Mouse (Mus musculus): ENCODE data around the gene Dbn1.

The Dbn1 gene

GRCm38 (mm10) chr13:55510668-55511491, 23.0 kb upstream of the Dbn1 start:
- peak; percentile 50 for DNase-seq (ENCODE audit: low read depth, low spot score)

GRCm38 (mm10) chr13:55510332-55510667, 22.4 kb upstream of the Dbn1 start:
- no peak for DNase-seq (ENCODE audit: low read depth, low spot score)

- DNase-seq (ENCODE audit: low read depth, low spot score) = no peak
These were observed 20.6 kb upstream of the Dbn1 start for GRCm38 (mm10) chr13:55508531-55508930.

- no peak for DNase-seq (ENCODE audit: low read depth, low spot score)
These were observed 20.0 kb upstream of the Dbn1 start for GRCm38 (mm10) chr13:55507877-55508276.

DNA sequence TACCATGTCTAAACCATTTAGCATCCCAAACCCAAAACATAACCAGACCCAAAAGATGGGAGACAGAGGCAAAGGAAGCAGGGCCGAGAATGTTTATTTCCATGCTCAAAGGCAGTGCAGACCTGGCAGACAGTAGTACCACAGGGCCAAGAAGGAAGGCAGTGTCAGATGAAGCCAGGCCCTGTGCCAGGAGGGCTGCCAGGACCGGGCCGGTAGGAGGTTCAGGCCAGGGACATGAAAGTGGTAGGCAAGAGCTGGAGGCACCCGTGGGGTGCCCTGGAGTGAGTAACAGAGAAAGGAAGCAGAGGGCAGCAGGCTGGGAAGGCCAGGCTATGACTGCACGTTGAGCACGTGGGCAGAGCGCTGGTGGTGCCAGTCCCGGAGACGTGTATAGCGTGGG, 18.8 kb upstream of the Dbn1 start:
- no peak for DNase-seq (ENCODE audit: low read depth, low spot score)

DNA sequence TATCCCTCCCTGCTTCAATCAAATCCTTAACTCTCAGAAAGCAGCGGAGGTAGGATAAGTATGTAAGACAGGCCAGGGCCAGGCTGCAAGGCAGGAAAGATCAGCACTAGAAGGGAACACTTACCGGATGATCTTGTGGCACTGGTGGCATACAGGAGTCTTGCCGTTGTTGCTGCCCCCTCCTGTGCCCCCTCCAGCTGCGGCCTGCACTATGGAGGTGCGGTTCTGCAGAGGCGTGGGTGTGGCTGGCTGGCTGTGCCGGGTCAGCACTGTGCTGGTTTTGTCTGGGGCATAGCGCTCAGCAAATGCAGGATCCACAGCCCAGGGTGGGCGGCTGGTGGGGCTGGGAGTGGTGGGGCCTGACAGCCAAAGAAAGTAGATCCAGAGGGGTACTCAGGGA, 17.9 kb upstream of the Dbn1 start:
- no peak for DNase-seq (ENCODE audit: low read depth, low spot score)

- DNase-seq (ENCODE audit: low read depth, low spot score) = no peak
These were observed 16.5 kb upstream of the Dbn1 start for GRCm38 (mm10) chr13:55504390-55504789.

DNA sequence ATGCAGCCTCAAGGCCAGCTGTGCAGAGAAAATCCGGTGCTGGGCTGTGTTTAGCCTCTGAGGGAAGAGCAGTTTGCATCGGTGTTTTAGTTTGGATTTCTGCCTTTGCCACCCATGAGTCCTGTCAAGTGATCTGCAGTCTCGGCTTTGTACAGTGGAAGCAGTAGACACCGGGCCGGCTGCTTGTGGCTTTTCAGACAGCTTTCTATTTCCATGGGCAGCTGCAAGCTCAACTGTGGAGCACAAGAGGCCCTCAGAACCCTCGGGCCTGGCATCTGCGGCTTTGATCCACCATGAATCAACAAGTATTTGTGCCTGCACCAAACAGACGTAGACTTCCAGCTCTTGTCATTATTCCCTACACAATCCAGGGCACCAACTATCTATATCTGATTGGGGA, 14.5 kb upstream of the Dbn1 start:
- no peak for DNase-seq (ENCODE audit: low read depth, low spot score)

GRCm38 (mm10) chr13:55500575-55500974, 12.7 kb upstream of the Dbn1 start:
- no peak for DNase-seq (ENCODE audit: low read depth, low spot score)

DNA sequence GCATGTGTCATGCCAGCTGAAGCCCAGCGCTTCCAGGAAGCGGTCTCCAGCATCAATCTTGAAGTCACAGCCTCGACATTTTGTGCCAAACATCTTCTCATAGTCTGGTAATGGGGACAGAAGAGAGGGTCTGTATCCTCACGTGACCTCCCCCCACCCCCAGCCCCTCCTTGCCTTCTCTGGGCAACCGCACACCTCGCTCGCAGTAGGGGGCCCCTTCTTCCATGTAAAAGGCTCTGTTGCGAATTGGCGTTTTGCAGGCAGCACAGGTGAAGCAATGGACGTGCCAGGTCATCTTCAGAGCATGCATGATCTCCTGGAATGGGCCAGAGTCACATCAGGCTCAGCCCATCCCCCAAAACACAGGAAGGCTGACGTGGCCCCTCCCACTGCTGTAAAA, 11.0 kb upstream of the Dbn1 start:
- no peak for DNase-seq (ENCODE audit: low read depth, low spot score)

- DNase-seq (ENCODE audit: low read depth, low spot score) = no peak
These were observed 8.8 kb upstream of the Dbn1 start for GRCm38 (mm10) chr13:55496661-55497060.

- no peak for DNase-seq (ENCODE audit: low read depth, low spot score)
These were observed 7.8 kb upstream of the Dbn1 start for GRCm38 (mm10) chr13:55495702-55496101.

- peak; percentile 94 for DNase-seq (ENCODE audit: low read depth, low spot score)
These were observed 7.1 kb upstream of the Dbn1 start for GRCm38 (mm10) chr13:55494883-55495621.

DNA sequence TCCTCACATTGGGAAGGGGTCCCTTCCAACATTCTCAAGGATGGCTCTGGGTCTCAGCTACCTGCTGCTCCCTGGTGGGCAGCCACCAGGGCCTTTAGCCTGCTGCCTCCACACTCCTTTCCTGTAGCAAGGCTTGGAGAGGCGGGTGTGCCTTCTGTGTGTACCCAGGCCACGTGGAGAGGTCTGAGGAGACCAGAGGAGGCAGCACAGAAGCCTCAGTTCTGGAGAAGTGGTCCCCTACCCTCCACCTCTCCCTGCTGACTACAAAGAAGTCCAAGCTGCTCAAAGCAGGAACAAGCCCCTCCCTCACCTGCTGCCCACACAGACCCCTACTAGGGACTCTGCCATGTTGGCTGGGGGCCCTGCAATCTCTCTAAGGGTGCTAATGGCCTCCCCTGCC, 6.3 kb upstream of the Dbn1 start:
- DNase-seq (ENCODE audit: low read depth, low spot score) = no peak

DNA sequence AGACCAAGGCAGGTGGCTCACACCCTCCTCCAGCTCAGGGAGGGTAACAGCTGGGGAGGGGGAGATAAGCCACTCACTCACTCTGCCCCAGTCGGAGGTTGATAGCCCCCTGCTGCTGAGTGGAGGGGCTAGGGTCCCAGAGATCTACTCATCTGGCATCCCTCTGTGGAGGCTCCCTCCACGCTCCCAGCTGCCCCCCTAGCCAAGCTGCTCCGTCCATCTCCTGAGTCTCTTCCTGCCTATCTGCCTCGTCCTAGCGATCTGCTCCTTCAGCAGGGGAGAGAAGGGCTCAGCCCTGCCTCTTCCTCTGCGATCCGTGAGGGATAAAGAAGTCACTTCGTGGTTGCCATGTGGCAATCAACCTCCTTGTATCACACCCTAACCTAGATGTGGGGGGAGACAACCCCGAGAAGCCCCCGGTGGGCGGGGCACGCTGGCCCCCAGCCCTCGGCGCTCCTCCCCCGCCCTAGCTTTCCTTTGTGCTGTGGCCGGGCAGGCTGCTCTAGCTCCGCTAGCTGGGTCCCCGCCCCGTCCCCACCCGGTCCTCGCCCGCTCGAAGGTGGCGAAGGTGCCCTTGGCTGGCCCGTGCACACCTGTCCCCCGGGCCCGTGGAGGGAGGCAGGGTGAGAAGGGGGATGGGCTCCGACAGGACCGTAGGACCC, 864 bp downstream of the Dbn1 start:
- peak; percentile 42 for DNase-seq (ENCODE audit: low read depth, low spot score)

DNA sequence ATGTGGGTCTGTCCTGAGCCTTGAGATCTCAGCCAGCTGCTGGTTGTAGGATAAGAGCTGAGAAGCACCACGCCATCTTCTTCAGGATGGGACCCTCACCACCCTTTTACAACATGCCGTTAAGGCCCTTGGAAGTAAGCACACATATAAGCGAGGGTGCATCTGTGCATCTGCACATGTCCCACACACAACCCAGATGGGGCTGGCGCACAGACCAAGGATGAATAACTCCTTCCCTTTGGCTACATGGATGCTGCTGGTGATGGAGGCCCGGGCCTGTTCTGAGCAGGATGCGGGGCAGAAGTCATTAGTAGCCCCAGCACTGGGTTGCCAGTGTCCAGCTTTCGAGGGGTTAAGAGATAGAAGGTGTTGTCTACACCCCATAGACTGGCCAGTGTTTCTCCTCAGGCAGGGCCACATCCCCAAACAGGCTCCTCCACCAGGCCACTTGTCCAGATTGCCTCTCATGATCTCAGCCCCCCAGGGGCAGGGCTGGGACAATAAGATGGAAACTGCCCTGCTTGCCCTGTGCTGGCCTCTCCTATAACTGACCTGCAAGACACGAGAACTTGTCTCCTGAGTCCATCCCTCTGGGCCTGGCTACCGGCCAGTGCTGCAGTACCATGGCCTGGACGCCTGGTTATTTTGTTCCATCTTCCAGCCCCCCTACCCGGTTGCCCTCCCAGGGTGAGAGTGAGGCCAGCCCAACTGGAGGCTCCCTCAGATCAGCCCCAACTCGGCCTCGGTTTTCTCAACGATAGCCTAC, 1.7 kb downstream of the Dbn1 start:
- DNase-seq (ENCODE audit: low read depth, low spot score) = peak; percentile 54

DNA sequence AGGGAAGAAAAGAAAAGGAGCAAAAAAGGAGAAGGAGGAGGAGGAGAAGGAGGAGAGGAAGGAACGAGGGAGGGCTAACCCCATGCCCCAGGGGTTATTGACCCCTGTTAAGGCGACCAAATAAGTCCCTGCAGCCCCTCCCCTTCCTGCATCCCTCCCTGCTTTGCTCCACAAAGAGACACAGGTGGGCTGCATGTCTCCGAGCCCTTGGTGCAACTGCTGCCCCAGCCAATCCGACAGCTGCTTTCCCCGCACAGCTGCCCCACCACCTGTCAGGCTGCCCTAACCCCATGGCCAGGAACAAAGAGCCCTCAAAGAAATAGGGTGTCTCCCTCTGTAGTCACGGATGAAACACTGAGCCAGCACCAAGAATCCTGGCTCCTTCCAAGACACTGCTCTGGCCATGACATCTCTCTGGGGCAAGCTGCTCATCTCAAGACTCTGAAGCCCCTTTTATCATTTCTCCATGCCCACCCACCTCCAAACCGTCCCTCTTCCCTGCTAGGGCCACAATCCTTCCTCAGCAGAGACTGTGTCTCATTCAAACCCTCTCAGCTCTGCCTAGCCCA, 3.3 kb downstream of the Dbn1 start:
- DNase-seq (ENCODE audit: low read depth, low spot score) = no peak

- DNase-seq (ENCODE audit: low read depth, low spot score) = peak; percentile 96
These were observed 4.3 kb downstream of the Dbn1 start for GRCm38 (mm10) chr13:55483593-55483992.

GRCm38 (mm10) chr13:55483071-55483470, 4.8 kb downstream of the Dbn1 start:
- DNase-seq (ENCODE audit: low read depth, low spot score) = no peak

- DNase-seq (ENCODE audit: low read depth, low spot score) = no peak
These were observed 5.4 kb downstream of the Dbn1 start for GRCm38 (mm10) chr13:55482542-55482941.

DNA sequence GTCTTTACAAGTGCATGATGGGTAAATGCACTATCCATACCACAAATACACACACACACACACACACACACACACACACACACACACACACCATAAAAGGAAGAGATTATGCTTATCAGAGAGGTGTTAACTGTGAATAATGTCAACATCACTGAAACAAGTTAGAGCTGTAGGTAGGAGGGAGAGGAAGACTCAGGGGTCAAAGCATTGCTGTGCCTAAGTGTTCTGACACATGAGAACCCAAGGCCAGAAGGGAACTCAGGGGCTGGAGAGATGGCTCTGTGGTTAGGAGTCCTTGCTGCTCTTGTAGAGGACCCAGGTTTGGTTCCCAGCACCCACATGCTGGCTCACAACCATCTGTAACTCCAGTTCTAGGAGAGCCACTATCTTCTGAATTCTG, 8.0 kb downstream of the Dbn1 start:
- no peak for DNase-seq (ENCODE audit: low read depth, low spot score)

DNA sequence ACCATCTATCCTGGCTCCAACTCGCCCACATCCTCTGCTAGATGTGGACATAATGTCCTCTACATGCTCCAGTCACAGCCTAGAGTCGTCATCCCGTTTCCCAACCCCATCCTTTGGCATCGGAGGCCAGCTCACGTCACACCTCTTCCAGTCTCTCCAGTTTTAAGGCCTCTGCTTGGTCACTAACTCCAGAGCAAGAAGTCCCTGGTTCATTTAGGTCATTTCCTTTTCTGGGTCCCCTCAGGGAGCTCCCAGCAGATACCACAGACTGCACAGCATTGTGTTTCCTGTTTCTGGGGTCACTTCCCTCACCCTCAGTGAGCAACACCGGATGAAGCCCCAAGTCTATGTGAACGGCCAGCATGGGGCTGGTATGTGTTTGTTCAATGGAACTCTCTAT, 8.9 kb downstream of the Dbn1 start:
- no peak for DNase-seq (ENCODE audit: low read depth, low spot score)

Measured in brain, adult 2 months (tissue).